15 mouse cellular contexts compared by ENCODE assay signal in the genomic region with DNA sequence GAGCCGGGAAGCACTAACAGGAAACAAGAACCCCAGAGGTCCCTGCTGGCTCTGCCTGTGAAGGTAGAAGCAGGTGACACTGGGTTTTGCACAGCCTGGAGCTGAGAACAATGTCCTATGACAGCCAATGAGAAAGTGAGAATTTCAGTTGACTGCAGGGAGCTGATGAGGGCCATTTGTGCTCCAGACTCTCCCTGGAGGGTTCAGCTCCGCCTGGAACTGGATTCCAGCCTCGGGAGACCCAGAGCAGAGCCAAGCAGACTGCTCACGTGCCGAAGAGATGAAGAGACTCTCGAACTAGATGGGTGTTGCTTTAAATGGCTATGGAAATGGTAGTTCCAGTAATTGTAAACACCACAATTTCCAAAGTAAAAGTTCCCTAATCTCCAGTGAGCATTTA.
"Had no signal": no experiment of that assay in that cellular context is flagged by ENCODE, and none has a peak within 500 bp of the region (broad histone marks: within the 10 kb centered on the region; RNA-seq: fewer than 3 reads in every experiment).

No protein-coding gene starts in this region.

- H3K4me2 ChIP-seq: limb, embryonic 15.5 days; liver, embryonic 12.5 days; lung, embryonic 15.5 days; neural tube, embryonic 15.5 days had no signal

- H3K4me3 ChIP-seq: limb, embryonic 15.5 days; liver, embryonic 12.5 days; lung, embryonic 15.5 days; midbrain, embryonic 10.5 days; myocyte; neural tube, embryonic 15.5 days had no signal

- H3K4me1 ChIP-seq: limb, embryonic 15.5 days; liver, embryonic 12.5 days; lung, embryonic 15.5 days; midbrain, embryonic 10.5 days; neural tube, embryonic 15.5 days had no signal

- H3K27ac ChIP-seq: limb, embryonic 15.5 days; liver, embryonic 12.5 days; lung, embryonic 15.5 days; midbrain, embryonic 10.5 days; neural tube, embryonic 15.5 days had no signal

- H3K36me3 ChIP-seq: limb, embryonic 15.5 days; liver, embryonic 12.5 days; lung, embryonic 15.5 days; midbrain, embryonic 10.5 days; neural tube, embryonic 15.5 days had no signal

- DNase-seq: kidney, postnatal 36 days; layer of hippocampus, adult 9-11 months; layer of hippocampus, postnatal 36 days; lung, postnatal 36 days; midbrain, embryonic 14.5 days; right cerebral cortex, postnatal 4 days; spleen, adult 18-20 months; thymus, adult 2 months; thymus, postnatal 25 days had no signal

- H3K27me3 ChIP-seq: limb, embryonic 15.5 days; liver, embryonic 12.5 days; lung, embryonic 15.5 days; neural tube, embryonic 15.5 days had no signal

- H3K9ac ChIP-seq: limb, embryonic 15.5 days; liver, embryonic 12.5 days; lung, embryonic 15.5 days; neural tube, embryonic 15.5 days had no signal

- H3K9me3 ChIP-seq: limb, embryonic 15.5 days; liver, embryonic 12.5 days; lung, embryonic 15.5 days; midbrain, embryonic 10.5 days; neural tube, embryonic 15.5 days had no signal

- ATAC-seq: liver, embryonic 12.5 days had no signal
